Mouse (Mus musculus): Measurements from ENCODE around the gene Gm5089. TPM values are rescaled to one million over a fixed set of nuclear protein-coding genes. Genes with fewer than 3 reads are reported as not detected.

The Gm5089 gene
- not detected for total RNA-seq (2021)
- long read RNA-seq, experiment 1: 0 reads
- long read RNA-seq, experiment 2: 0 reads

DNA sequence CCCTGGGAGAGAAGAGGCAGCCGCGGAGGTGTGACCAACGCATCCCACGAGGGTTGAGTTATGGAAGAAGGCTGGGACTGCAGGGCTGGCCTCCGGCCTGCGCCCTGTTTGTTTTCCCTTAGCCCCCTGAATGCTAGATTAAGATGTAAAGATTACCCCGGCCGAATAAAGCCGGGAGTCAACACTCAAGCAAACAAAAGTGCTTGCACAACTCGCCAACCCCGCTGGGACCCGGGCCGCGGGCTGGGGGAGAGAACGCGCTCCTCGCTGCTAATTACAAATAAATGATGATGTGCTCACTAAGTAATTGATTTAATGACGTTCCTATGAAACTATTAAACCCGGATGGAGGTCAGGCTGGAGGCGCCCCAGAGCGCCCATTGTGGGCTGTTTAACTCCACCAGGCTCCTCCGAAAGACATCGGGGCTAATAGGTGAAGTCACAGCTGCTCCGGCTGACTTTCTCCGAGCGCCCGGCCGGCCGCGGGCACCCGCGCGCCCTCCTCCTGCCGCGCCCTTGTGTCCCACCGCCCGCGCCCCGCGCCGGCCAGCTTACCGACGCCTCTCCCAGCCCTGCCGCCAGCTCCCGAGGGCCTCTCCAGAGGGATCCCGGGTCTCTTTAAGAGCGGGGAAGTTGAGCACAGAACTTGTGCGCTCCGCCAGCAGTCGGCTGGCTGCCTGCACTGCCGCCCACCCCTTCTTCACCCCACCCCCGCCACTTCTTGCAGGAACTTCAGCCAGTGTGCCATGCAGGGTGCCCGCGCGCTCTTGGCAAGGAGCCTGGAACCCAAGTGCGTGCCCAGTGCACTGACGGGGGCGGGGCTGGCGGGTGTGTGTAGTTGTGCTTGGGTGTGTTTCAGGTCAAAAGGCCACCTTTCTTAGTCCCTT is at the start of gene Gm5089:
Gm5089 (minus strand) TSS at position 620 of the 887 bp plus-strand sequence.
- no peak for DNase-seq
- intact Hi-C loops (cut with DNase I; ENCODE audit: low total_unique reads): no loop called here

DNA sequence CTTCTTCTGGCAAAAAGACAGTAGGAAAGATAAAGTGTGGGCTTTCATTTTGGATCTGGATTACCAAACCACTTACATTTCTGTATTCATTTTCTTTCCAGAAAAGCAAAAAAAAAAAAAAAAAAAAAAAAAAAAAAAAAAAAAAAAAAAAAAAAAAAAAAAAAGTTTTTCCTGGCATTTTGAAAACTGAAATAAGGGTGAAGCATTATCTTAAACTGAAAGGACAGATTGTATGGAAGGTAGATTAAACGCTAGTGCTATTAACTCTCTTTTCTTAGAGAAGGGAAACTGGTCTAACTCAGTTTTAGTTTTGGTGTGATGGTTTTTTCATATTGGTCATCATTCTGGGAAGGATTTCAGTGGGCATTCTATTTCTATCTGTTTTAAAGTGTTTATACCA is 41.1 kb upstream of the Gm5089 start:
- intact Hi-C loops (cut with DNase I; ENCODE audit: low total_unique reads): no loop called here

DNA sequence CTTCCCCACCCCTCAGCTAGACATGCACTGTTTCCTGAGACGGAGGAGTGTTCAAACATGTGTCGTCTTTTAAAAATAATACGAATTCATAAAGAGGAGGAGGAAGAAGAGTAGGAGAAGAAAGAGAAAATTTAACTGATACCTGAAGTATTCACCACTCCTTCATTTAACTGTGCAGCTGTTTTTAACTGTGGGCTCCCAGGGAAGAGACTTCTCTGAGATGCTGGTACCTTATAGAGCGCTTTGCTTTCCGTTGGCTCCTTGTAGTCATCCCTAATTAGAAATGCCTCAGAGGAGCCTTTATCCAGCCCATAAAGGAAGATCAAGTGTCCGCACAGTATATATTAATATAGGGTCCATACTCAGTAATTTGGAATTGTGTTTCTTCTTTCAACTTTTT is 40.6 kb upstream of the Gm5089 start:
- intact Hi-C loops (cut with DNase I; ENCODE audit: low total_unique reads): no loop called here

More for the DNA sequence above, 41.1 kb upstream of the Gm5089 start:
- DNase-seq: no peak

DNA sequence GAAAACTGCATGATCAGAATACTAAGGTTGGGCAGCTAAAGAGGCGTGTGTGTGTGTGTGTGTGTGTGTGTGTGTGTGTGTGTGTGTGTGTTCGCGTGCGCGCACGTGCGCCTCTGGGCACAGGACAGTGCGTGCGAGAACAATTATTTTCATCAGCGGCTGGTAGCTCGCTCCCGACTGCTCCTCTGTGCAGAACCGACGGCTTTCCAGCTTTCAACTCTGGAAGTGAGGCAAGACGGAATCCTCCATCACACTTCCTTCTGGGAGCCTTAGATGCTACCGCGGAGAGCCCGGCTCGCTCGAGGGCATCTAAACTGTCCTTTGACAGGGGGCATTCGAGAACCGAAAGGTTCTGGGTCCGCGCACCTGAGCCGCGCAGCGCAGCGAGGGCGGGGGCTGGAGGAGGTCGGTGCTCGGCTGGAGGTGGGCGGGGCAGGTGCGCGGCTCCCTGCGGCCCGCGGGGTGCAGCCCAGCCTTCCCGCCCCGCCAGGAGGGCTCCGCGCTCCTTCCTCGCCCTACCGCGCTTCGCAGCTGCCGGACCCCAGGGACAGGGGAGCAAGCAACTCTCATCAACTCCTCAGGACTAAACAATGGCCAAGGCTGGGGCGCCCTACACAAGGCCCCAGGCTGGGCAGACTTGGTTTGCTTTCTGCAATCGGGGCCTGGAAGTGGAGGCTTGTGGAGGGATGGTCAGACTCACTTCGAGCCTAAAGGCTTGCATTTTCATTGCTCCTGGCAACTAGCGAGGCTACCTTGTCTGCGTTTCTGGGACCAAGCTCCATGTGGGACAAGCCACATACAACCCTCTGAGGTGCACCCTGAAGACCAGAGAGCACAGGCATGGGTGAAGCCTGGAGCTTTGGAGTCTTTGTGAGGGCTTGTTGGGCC is 39.8 kb upstream of the Gm5089 start, which contains the start of gene Gm10837:
Gm10837 (plus strand) TSS at position 146 of the 888 bp plus-strand sequence.
- DNase-seq: no peak
- intact Hi-C loops (cut with DNase I; ENCODE audit: low total_unique reads): no loop called here

More for the DNA sequence above, 40.6 kb upstream of the Gm5089 start:
- no peak for DNase-seq

DNA sequence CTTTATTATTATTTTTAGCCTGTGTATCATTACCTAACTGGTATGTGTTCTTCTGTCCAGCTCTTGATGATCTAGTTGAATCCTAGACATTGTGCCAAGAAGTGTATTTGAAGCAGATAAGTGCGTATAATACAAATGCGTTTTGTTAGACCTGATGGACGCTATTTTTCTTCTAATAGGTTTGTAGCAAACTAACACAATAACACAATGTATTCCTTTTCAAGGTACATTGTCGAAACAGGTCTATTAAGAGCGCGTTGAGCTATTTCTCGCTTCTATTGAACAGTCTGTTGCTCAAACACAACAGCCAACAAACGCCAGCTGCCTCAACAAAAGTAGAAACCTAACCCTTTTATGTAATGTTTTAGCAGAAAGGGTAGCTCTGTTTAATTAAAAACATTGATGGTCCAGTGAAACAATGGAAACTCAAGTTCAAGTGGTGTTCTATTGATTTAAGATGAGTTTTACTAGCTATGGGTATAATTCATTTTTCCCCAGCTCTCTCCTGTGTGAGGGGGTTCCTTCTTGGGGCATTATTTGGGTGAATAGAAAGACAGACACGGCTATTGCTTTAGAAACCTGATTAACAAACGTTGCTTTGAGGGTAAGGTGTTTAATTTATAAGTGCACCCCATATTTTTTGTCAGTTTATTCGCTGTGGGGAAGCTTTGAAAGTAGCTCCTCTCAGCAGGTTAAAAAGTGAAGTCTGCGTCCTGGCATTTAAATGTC is 38.9 kb upstream of the Gm5089 start:
- intact Hi-C loops (cut with DNase I; ENCODE audit: low total_unique reads): loop anchor here (10.0 kb wide), 1 partner anchor 395 kb away; no protein-coding TSS in a partner anchor
- DNase-seq: no peak

DNA sequence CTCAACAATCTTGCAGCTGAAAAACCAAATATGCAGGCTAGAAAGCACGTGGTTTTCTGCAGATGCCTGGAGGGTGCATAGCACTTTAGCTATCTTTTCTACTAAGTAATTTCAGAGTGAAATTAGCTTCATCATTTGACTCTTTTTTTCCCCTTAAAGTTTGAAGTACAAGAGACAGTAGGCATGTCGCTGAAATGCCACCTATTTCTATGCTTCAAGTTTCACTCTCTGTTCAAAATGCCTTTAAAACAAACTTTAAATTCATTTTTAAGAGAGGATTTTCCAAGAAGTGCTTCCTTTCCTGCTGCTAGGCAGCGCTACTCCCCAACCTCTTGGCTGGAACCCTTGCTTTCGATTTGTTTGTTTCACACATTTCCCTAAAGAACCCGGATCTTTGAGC is 38.1 kb upstream of the Gm5089 start:
- intact Hi-C loops (cut with DNase I; ENCODE audit: low total_unique reads): loop anchor here (10.0 kb wide), 1 partner anchor 396 kb away; no protein-coding TSS in a partner anchor
- no peak for DNase-seq

DNA sequence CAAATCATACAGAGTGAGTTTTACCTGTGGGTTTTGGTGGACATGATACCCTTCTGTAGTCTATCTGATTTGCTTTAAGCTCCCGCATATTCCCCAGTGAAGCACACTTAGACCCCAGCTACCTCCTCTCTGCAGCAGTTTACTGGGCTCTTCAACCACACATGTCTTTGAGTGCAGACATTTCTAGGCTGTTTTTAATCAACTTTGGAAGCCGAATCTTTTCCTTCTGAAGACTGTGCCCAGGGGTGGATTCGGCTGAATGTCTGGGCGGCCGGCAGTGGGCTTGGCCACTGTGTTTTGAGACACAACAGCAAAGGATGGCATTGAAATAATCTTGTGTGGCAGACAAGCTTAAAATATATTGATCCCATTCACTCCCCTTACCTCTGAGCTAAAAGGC is 36.5 kb upstream of the Gm5089 start:
- intact Hi-C loops (cut with DNase I; ENCODE audit: low total_unique reads): loop anchor here (10.0 kb wide), 1 partner anchor 397 kb away; no protein-coding TSS in a partner anchor
- DNase-seq: no peak

DNA sequence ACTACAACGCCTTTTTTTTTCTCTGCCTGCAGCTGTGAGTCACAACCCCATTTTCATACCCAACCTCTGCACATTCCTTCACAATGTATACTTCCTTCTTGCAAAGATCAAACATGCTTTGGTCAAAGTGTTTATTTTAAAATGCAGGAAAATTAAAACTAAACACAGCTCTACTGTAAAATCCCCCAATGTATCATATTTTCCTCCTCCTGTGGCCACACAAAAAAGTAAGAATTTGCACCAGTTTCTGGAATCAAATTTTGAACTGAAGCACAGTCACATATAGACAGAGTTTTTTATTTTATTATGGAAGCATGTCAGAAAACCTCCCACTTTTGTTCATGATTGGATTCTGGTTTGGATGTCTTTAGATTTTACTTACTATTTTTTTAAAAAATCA is 35.7 kb upstream of the Gm5089 start:
- no peak for DNase-seq
- intact Hi-C loops (cut with DNase I; ENCODE audit: low total_unique reads): loop anchor here (10.0 kb wide), 1 partner anchor 398 kb away; no protein-coding TSS in a partner anchor

DNA sequence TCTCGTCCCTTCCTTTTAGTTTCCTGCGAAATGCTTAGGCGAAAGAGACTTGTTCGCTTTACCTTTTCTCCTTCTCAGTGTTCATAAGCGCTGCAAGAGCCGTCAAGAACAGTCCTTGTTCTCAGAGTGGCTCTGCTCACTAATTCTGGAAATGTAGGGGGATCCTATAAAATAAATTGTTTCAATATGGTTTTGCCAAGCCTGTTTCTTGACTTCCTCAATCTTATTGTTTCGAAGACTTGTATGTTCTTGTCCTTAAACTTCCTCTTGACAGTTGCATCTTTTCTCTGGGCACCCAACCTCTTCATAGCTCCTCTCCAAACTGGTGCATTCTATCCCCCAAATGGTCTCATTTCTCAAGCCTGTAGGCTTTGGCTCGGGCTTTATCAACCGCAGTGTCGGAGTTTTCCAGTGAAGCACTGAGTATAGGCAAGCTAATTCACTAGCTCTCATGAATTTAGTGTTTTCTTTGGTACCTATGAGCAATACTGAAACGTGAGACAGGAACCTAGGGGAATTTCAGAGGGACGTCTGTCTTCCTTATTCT is 34.8 kb upstream of the Gm5089 start:
- intact Hi-C loops (cut with DNase I; ENCODE audit: low total_unique reads): loop anchor here (10.0 kb wide), 1 partner anchor 399 kb away; no protein-coding TSS in a partner anchor
- no peak for DNase-seq

DNA sequence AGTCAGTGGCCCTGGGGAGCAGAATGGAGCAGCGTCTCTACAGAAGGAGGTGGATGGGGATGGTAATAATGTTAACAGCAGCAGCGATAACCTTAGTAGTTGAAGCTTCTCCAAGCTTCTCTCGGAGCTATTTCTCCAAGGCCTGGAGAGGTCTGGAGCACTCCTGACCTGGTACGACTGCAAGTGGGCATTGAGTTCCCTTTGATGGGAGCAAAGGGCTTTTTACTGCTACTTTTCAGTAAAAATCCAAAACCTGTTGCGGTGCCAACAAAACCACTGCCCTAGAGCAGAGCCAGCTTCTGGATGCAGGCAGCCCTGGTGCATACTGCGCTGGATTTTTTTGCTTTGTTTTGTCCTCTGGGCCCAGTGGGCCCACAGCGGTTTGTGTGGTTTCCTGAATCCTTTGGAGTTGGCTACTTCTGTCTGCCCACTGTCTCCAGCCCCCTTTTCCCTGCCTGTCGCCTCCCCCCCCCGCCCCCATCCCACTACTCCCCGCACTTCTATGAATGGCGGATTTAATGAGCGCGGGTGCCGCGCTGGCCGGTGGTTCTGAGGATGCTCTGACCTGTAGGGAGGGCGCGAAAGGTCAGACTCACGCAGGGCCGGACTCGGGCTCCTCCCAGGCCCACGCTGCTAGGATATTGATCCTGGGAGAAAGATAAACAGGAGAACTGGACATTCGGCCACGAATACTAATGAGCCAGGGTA is 34.1 kb upstream of the Gm5089 start:
- DNase-seq: no peak
- intact Hi-C loops (cut with DNase I; ENCODE audit: low total_unique reads): loop anchor here (10.0 kb wide), 1 partner anchor 400 kb away; no protein-coding TSS in a partner anchor

DNA sequence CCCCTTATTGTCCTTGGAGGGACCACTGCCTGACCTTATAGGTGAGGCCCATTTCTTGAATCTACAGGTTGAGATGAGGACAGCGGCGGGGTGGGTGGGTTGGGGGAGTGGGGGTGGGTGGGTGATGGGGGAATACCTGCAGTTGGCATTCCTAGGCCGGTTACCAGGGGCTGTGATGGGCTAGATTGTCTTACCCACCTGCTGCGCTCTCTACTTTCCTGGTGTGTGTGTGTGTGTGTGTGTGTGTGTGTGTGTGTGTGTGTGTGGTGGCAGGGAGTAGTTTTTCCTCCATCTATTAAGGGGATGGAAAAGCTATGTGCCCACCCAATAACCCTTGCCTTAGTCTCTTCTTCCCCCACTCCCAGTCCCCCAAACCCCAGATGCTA is 33.5 kb upstream of the Gm5089 start:
- no peak for DNase-seq
- intact Hi-C loops (cut with DNase I; ENCODE audit: low total_unique reads): loop anchor here (10.0 kb wide), 1 partner anchor 400 kb away; no protein-coding TSS in a partner anchor

DNA sequence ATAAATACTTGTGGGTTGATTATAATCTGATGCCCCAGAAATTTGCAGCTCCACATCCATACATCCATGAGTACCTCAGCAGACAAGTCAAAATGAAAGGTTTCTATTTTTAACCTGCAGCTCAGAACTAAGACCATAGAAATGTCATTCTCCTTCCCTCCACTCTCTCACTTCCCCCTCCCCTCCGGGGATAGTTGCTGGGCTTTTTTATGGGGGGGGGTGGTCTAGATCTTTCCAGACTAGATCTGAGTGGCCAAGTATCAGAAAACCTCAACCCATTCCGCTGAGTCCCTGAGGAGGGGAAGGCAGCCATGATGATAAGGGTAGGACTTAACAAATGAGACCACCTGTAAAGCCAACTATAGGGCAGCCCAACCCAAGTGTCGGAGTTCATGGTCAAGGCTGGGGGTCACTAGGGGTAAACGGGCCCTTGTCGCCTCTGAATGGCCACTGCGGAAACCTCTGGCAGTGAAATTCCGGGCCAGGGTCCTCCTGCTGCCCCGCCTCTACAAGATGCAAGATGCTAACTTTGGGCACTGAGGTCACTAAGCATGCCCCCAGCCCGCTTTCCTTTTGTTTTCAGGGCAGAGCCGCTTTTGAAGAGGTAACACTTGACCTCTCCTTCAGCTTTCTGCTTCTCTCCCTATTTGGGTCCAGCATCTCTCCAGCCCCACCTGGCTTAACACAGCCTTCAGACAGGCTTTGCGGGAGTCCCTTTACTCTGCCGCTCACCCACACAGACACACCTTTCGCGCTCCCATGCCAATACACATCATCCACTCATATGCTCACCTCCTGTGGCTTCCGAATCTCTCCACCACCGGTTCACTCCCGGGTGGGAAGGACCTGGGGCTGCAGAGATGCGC is 32.9 kb upstream of the Gm5089 start:
- intact Hi-C loops (cut with DNase I; ENCODE audit: low total_unique reads): loop anchor here (10.0 kb wide), 1 partner anchor 401 kb away; no protein-coding TSS in a partner anchor

DNA sequence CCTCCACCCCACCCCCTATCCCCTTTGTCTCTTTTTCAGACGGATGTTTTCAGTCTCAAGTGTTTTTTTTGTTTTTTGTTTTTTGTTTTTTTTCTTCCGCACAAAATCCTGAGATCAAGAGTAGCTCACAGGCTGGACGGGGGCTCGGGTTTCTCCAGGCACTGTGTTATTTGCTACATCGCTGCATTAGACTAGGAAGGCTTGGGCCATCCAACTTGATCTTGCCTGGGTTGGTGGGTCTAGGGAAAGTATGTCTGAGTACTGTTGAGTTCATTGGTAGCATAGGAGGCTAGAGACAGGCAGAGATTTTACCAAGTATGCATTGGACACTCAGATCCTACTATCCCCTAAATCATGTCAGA is 32.1 kb upstream of the Gm5089 start:
- intact Hi-C loops (cut with DNase I; ENCODE audit: low total_unique reads): loop anchor here (10.0 kb wide), 1 partner anchor 402 kb away; no protein-coding TSS in a partner anchor

More for the DNA sequence above, 32.9 kb upstream of the Gm5089 start:
- no peak for DNase-seq

DNA sequence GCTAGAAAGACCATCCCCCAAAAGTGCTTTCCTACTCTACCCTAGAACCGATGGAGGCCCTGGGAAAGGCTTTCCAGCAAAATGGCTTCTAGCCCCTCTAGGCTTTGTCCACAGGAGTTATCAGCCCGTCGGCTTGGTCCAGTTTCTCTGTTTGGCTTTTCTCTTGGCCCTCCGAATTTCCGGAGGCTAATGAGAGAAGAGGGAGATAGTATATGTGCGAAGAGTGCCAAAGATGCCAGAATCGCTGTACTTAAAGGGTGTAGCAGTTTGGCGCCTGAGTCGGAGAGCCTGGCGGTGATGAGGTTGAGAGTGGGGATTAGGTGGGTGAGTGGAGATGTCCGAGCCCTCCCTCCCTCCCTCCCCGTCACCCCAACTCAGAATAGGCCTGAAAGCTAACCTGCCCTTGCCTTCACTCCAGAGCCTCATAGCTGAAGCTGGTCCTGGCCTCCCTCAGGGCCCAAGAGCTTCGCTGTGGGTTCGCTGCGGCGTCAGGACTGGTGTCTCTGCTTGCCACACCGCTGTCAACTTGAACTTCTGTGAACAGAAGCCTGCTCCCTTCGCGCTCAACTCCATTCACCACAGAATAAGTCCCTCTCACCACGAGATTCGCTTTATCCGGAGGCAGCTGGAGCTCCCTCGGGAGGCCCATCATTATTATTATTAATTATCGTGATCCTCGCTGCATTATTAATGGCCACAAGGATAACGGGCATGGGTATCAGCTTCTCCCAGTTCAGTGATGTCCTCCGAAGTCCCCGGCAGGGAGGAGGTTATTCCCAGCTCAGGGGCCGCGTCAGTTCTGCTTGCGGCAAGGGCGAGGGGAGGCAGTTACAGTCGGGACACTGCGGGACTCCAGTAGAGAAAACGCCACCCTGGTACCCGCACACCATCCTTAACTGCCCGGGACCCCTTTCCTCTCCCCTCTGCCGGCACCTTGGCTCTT is 31.4 kb upstream of the Gm5089 start:
- intact Hi-C loops (cut with DNase I; ENCODE audit: low total_unique reads): loop anchor here (10.0 kb wide), 1 partner anchor 402 kb away; no protein-coding TSS in a partner anchor
- no peak for DNase-seq

More for the DNA sequence above, 32.1 kb upstream of the Gm5089 start:
- DNase-seq: no peak

DNA sequence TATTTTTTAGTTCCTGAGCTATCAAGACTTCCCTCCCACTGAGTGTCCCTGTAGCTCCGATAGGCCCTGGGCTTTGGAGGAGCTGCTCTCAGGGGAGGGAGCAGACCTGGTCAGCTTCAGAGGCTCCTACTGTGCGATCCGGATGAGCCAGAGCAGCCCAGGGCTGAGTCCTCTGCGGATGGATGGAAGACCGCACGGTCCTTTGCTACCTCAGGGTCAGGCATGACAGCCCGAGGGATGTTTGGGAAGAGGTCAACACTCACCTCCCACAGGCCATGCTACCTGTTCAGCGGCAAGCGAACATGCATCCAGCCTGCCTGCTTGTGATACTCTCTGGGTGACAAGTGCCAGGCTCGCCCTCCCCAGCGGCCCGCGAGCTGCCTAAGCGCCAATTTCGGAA is 30.3 kb upstream of the Gm5089 start:
- intact Hi-C loops (cut with DNase I; ENCODE audit: low total_unique reads): loop anchor here (10.0 kb wide), 1 partner anchor 404 kb away; no protein-coding TSS in a partner anchor

DNA sequence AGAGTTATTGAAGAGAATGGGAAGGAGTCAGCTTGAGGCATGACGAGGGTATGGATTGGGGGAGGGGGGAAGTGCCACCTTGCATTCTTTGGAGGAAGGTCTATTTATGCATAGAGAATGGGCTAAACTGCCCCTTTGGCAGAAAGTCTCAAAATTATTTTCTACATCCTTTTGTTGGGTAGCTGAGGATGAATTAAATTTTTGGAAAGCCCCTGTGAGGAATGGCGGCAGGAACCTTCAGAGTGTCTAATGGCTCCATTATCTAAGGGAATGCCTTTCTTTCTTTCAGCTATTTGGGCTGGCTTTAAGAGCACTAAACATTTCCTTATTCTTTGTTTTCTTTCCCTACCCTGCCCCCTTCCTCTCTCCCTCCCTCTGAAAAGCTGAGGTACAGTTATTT is 29.4 kb upstream of the Gm5089 start:
- intact Hi-C loops (cut with DNase I; ENCODE audit: low total_unique reads): loop anchor here (10.0 kb wide), 1 partner anchor 404 kb away; no protein-coding TSS in a partner anchor
- no peak for DNase-seq

More for the DNA sequence above, 30.3 kb upstream of the Gm5089 start:
- no peak for DNase-seq
